Mouse (Mus musculus) lung, embryonic 16.5 days (tissue): ENCODE measurements around the gene Pfkm. TPM values are rescaled to one million over a fixed set of nuclear protein-coding genes. Genes with fewer than 3 reads are reported as not detected.

Source experiments
- ATAC-seq: fragments of 200-750 bp; cut with Nextera tagmentation; 2 replicates; pipeline ENCODE4 v1.8.0; 2017; ENCODE audit warnings: low read depth, mild to moderate bottlenecking, moderate library complexity
- H3K27ac ChIP-seq: fragments of 300-500 bp; sonication (generic); 2 replicates; pipeline ENCODE4 v1.5.1; 2014; ENCODE audit warnings: mild to moderate bottlenecking, control low read depth, low read length
- H3K27me3 ChIP-seq: fragments of 300-500 bp; sonication (generic); 2 replicates; pipeline ENCODE4 v1.6.1; 2014; ENCODE audit warnings: low read depth, low read length, mixed read lengths; ENCODE audit not compliant: control insufficient read depth, insufficient read depth
- H3K36me3 ChIP-seq: fragments of 300-500 bp; sonication (generic); 2 replicates; pipeline ENCODE4 v1.6.1; 2014; ENCODE audit warnings: low read length; ENCODE audit not compliant: control insufficient read depth, insufficient read depth
- H3K4me1 ChIP-seq: fragments of 300-500 bp; sonication (generic); replicated peaks from 2 replicates; pipeline ENCODE4 v1.6.1; 2014; ENCODE audit warnings: low read length, mixed read lengths; ENCODE audit not compliant: control insufficient read depth, insufficient read depth
- H3K4me2 ChIP-seq: fragments of 300-500 bp; sonication (generic); 2 replicates; pipeline ENCODE4 v1.6.1; 2014; ENCODE audit warnings: low read depth, low read length, control low read depth
- H3K4me3 ChIP-seq: fragments of 300-500 bp; sonication (generic); 2 replicates; pipeline ENCODE4 v1.5.1; 2014; ENCODE audit warnings: mild to moderate bottlenecking, low read length, control low read depth
- H3K9ac ChIP-seq: fragments of 300-500 bp; sonication (generic); 2 replicates; pipeline ENCODE4 v1.6.1; 2014; ENCODE audit warnings: low read length, control low read depth
- H3K9me3 ChIP-seq: fragments of 300-500 bp; sonication (generic); 2 replicates; pipeline ENCODE4 v1.6.1; 2016; ENCODE audit warnings: low read length; ENCODE audit not compliant: control insufficient read depth
- WGBS: fragments of 180-500 bp; shearing (Covaris S2); extraction: QIAGEN DNeasy Blood & Tissue Kit; methylation state at CpG from one replicate; pipeline ENCODE4 v1.1.7; 2014; 5-methylcytosine and 5-hydroxymethylcytosine counted together
- polyA plus RNA-seq: library from polyadenylated mRNA; unstranded; fragments of >200 nt; fragmentation: Nextera tagmentation; extraction: Ambion mirVana; gene quantifications from 2 replicates; pipeline ENCODE4 v1.2.1, GENCODE M21; 2015

Gene Pfkm
- polyA plus RNA-seq, 1 experiment from 2014 or later: 32.2 TPM

- Histone ChIP-seq H3K4me3 (no peak overlapping the region), H3K9me3 (no peaks in the 10 kb centered on the region), H3K4me1 (no peaks in the 10 kb centered on the region), H3K27ac (no peak overlapping the region), H3K9ac (no peak overlapping the region), H3K4me2 (no peak overlapping the region), H3K36me3 (peaks cover 34% of the 10 kb centered on the region), H3K27me3 (no peaks in the 10 kb centered on the region)
- WGBS: 89% methylated on average over 9 of the region's 9 CpGs
- ATAC-seq: no peak
Observed at GRCm38 (mm10) chr15:98068506-98068905, 23.9 kb upstream of the Pfkm start.

- H3K4me1 ChIP-seq: no peaks in the 10 kb centered on the region
- H3K4me3 ChIP-seq: no peak overlapping the region
- H3K4me2 ChIP-seq: no peak overlapping the region
- H3K36me3 ChIP-seq: peaks cover 28% of the 10 kb centered on the region
- no peaks in the 10 kb centered on the region for H3K9me3 ChIP-seq
- no peaks in the 10 kb centered on the region for H3K27me3 ChIP-seq
- no peak overlapping the region for H3K9ac ChIP-seq
- H3K27ac ChIP-seq: no peak overlapping the region
- no peak for ATAC-seq
- 85% methylated on average over 8 of the region's 8 CpGs for WGBS
Observed at GRCm38 (mm10) chr15:98069566-98070245, 22.7 kb upstream of the Pfkm start.

- Histone ChIP-seq H3K36me3 (peaks cover 27% of the 10 kb centered on the region), H3K27me3 (no peaks in the 10 kb centered on the region), H3K4me2 (no peak overlapping the region), H3K27ac (no peak overlapping the region), H3K9me3 (no peaks in the 10 kb centered on the region), H3K9ac (no peak overlapping the region), H3K4me3 (no peak overlapping the region), H3K4me1 (no peaks in the 10 kb centered on the region)
- 87% methylated on average over 3 of the region's 3 CpGs for WGBS
- ATAC-seq: no peak
Observed at GRCm38 (mm10) chr15:98070376-98070775, 22.0 kb upstream of the Pfkm start.

- Histone ChIP-seq H3K27me3 (no peaks in the 10 kb centered on the region), H3K9ac (no peak overlapping the region), H3K27ac (no peak overlapping the region), H3K4me1 (no peaks in the 10 kb centered on the region), H3K9me3 (no peaks in the 10 kb centered on the region), H3K4me2 (no peak overlapping the region), H3K4me3 (no peak overlapping the region), H3K36me3 (peaks cover 40% of the 10 kb centered on the region)
- WGBS: 85% methylated on average over 8 of the region's 8 CpGs
- no peak for ATAC-seq
Observed at GRCm38 (mm10) chr15:98074521-98074920, 17.9 kb upstream of the Pfkm start.

- no peak overlapping the region for H3K9ac ChIP-seq
- no peaks in the 10 kb centered on the region for H3K27me3 ChIP-seq
- 84% methylated on average over 16 of the region's 16 CpGs for WGBS
- no peaks in the 10 kb centered on the region for H3K9me3 ChIP-seq
- no peaks in the 10 kb centered on the region for H3K4me1 ChIP-seq
- no peak overlapping the region for H3K4me3 ChIP-seq
- no peak for ATAC-seq
- no peak overlapping the region for H3K4me2 ChIP-seq
- peaks cover 38% of the 10 kb centered on the region for H3K36me3 ChIP-seq
- no peak overlapping the region for H3K27ac ChIP-seq
Observed at GRCm38 (mm10) chr15:98075034-98075433, 17.4 kb upstream of the Pfkm start.

- Histone ChIP-seq H3K4me2 (no peak overlapping the region), H3K27ac (no peak overlapping the region), H3K36me3 (peaks cover 36% of the 10 kb centered on the region), H3K4me3 (no peak overlapping the region), H3K4me1 (no peaks in the 10 kb centered on the region), H3K9ac (no peak overlapping the region), H3K27me3 (no peaks in the 10 kb centered on the region), H3K9me3 (no peaks in the 10 kb centered on the region)
- 89% methylated on average over 6 of the region's 6 CpGs for WGBS
- ATAC-seq: no peak
Observed at GRCm38 (mm10) chr15:98076901-98077300, 15.5 kb upstream of the Pfkm start.

- Histone ChIP-seq H3K4me2 (no peak overlapping the region), H3K27me3 (no peaks in the 10 kb centered on the region), H3K9ac (no peak overlapping the region), H3K36me3 (peaks cover 12% of the 10 kb centered on the region), H3K27ac (no peak overlapping the region), H3K4me3 (no peak overlapping the region), H3K9me3 (no peaks in the 10 kb centered on the region), H3K4me1 (peaks cover 7% of the 10 kb centered on the region)
- WGBS: 89% methylated on average over 1 of the region's 1 CpGs
- no peak for ATAC-seq
Observed at GRCm38 (mm10) chr15:98088889-98089288, 3.5 kb upstream of the Pfkm start.

GRCm38 (mm10) chr15:98089421-98090183 is 2.8 kb upstream of the Pfkm start:
- Histone ChIP-seq H3K4me3 (no peak overlapping the region), H3K9ac (no peak overlapping the region), H3K9me3 (no peaks in the 10 kb centered on the region), H3K36me3 (peaks cover 10% of the 10 kb centered on the region), H3K27me3 (no peaks in the 10 kb centered on the region), H3K4me1 (peaks cover 7% of the 10 kb centered on the region), H3K27ac (no peak overlapping the region), H3K4me2 (no peak overlapping the region)
- no peak for ATAC-seq
- WGBS: 71% methylated on average over 9 of the region's 9 CpGs

- H3K9me3 ChIP-seq: no peaks in the 10 kb centered on the region
- no peaks in the 10 kb centered on the region for H3K36me3 ChIP-seq
- WGBS: 14% methylated on average over 4 of the region's 4 CpGs
- ATAC-seq: no peak
- no peaks in the 10 kb centered on the region for H3K27me3 ChIP-seq
- H3K4me1 ChIP-seq: peaks cover 7% of the 10 kb centered on the region
- H3K4me3 ChIP-seq: peak overlapping the region; percentile 99
- H3K9ac ChIP-seq: peak overlapping the region; percentile 39; the same call in 1 of the 2 replicates
- H3K4me2 ChIP-seq: peak overlapping the region; percentile 90
- no peak overlapping the region for H3K27ac ChIP-seq
Observed at GRCm38 (mm10) chr15:98091841-98092240, 548 bp upstream of the Pfkm start.
